Mouse (Mus musculus): ENCODE results near the gene Mettl9.
A peak's percentile ranks its signal among the peaks of the same experiment; 100 is the strongest.

Gene Mettl9

DNA sequence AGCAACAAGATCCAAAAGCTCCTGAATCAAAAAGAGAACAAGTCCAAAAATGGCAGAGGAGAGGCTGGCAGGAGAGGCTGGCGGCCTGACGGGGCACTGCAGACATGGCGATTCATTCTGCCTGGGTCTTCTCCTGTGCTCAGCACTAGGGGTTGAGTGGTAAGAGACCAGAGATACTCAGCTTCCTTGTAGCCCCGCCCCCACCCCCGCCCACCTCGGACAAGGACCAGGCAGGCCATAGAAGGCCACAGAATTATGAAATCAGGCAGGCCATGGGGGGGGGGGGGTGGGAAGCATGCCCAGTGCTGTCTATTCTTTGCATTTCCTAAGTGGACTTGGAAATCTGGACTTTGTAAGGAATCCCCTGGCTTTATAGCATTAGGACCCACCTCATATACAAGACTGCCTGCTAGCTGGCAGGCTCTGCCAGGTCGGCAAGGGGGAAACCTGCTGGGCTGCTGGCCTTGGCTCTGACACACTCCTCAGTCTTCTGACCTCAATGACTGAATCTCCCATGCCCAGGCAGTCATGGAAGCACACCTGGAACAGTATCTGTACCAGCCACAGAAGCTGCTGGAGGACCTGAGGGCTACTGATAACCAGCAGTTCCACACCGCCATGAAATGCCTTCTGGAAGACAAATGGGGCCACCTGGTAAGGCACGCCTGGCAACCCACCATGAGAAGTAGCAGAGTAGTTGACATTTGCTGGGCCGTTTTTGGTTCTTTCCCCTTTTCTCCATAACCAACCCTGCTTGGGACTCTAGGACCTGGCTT, 64.6 kb downstream of the Mettl9 start:
- no peak for DNase-seq (ENCODE audit: low spot score in 2 of 2)

DNA sequence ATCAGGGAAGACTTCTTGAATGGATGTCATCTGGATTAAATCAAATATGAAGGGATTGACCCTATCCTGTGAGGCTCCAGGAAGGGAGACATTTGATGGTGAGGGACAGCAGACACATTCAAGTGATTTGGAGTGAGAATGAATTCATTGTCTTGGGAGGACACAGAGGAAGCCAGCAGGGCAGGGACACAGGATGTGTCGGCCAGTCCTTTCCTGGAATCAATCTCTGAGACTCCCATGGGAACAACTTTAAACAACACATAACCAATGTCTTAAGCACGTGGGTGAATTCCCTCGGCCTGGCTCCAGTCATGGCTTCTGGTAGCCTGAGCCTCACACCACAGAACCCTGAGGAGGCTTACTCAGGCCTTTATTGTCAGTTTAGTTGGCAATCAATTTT, 73.6 kb downstream of the Mettl9 start:
- no peak for DNase-seq (ENCODE audit: low spot score in 2 of 2)

DNA sequence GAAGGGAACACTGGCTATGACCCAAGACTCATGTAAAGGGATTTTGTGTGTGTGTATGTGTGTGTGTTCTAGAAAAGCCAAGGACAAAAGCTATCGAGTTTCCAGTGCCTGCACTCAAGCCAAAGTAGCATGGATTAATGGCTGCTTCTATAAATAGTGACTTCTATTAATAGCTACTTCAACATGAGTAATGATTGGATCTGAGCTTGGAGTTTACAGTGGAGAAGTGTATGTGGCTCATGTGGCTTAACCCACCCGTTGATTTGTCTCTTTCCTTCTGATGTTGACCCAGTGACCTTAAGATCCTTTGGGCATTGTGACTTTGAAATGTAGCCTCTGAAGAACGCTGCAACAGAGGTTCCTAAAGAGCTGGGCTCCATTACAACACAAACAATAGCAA, 77.1 kb downstream of the Mettl9 start:
- DNase-seq (ENCODE audit: low spot score in 2 of 2), result no peak

GRCm38 (mm10) chr7:121111762-121112161, 77.5 kb downstream of the Mettl9 start:
- no peak for DNase-seq (ENCODE audit: low spot score in 2 of 2)

GRCm38 (mm10) chr7:121120143-121120818, 86.0 kb downstream of the Mettl9 start:
- peak; percentile 88 to 89 for DNase-seq (ENCODE audit: low spot score in 2 of 2)

Data from frontal cortex, postnatal 25 days (tissue).